ENCODE assay signal across 34 mouse cellular contexts in genomic region chr8:72385737-72386136, GRCm38 (mm10).
"Had no signal": no experiment of that assay in that cellular context is flagged by ENCODE, and none has a peak within 500 bp of the region (broad histone marks: within the 10 kb centered on the region; RNA-seq: fewer than 3 reads in every experiment).

No protein-coding gene starts in this region.

- DNase-seq: heart, postnatal 10 days; heart, postnatal 14 days; heart, postnatal 4 days; kidney, adult 11 months; kidney, adult 18-20 months; kidney, adult 2 months; kidney, adult 8-10 months; kidney, adult 9 months; kidney, postnatal 10 days; kidney, postnatal 14 days; kidney, postnatal 25 days; kidney, postnatal 36 days; kidney, postnatal 4 days; layer of hippocampus, adult 9-11 months; layer of hippocampus, postnatal 36 days had no signal

- H3K9ac ChIP-seq: heart, embryonic 12.5 days; heart, embryonic 13.5 days; heart, embryonic 15.5 days; hindbrain, embryonic 12.5 days; hindbrain, embryonic 13.5 days; hindbrain, embryonic 14.5 days; hindbrain, embryonic 15.5 days; intestine, embryonic 15.5 days; kidney, embryonic 15.5 days had no signal

- H3K4me3 ChIP-seq: heart, embryonic 10.5 days; heart, embryonic 12.5 days; heart, embryonic 13.5 days; heart, embryonic 15.5 days; hindbrain, embryonic 10.5 days; hindbrain, embryonic 12.5 days; hindbrain, embryonic 13.5 days; hindbrain, embryonic 15.5 days; intestine, embryonic 15.5 days; kidney, embryonic 15.5 days; layer of hippocampus, adult 2 months had no signal

- H3K27me3 ChIP-seq: heart, embryonic 12.5 days; heart, embryonic 13.5 days; heart, embryonic 15.5 days; hindbrain, embryonic 12.5 days; hindbrain, embryonic 13.5 days; hindbrain, embryonic 15.5 days; intestine, embryonic 15.5 days; kidney, embryonic 15.5 days had no signal

- ATAC-seq: hindbrain, embryonic 16.5 days; hindbrain, postnatal 0 days; inflammation-experienced regulatory T-cells, adult 6 months; intestine, embryonic 15.5 days; intestine, embryonic 16.5 days; intestine, postnatal 0 days had no signal

- H3K4me1 ChIP-seq: heart, embryonic 10.5 days; heart, embryonic 12.5 days; heart, embryonic 13.5 days; heart, embryonic 15.5 days; hindbrain, embryonic 10.5 days; hindbrain, embryonic 12.5 days; hindbrain, embryonic 13.5 days; hindbrain, embryonic 15.5 days; intestine, embryonic 15.5 days; kidney, embryonic 15.5 days had no signal

- H3K9me3 ChIP-seq: heart, embryonic 10.5 days; heart, embryonic 12.5 days; heart, embryonic 13.5 days; heart, embryonic 15.5 days; hindbrain, embryonic 10.5 days; hindbrain, embryonic 12.5 days; hindbrain, embryonic 13.5 days; hindbrain, embryonic 15.5 days; intestine, embryonic 15.5 days; kidney, embryonic 15.5 days had no signal

- H3K4me2 ChIP-seq: heart, embryonic 11.5 days; heart, embryonic 12.5 days; heart, embryonic 13.5 days; heart, embryonic 15.5 days; hindbrain, embryonic 12.5 days; hindbrain, embryonic 13.5 days; hindbrain, embryonic 14.5 days; hindbrain, embryonic 15.5 days; intestine, embryonic 15.5 days; kidney, embryonic 15.5 days had no signal

- H3K27ac ChIP-seq: heart, embryonic 10.5 days; heart, embryonic 13.5 days; heart, embryonic 15.5 days; hindbrain, embryonic 10.5 days; hindbrain, embryonic 12.5 days; hindbrain, embryonic 13.5 days; hindbrain, embryonic 14.5 days; hindbrain, embryonic 15.5 days; hindbrain, postnatal 0 days; intestine, embryonic 15.5 days; kidney, embryonic 15.5 days; kidney, postnatal 0 days; layer of hippocampus, adult 2 months had no signal
